Mouse (Mus musculus): ENCODE results near the gene Atg10. TPM values are rescaled to one million over a fixed set of nuclear protein-coding genes. Genes with fewer than 3 reads are reported as not detected.
"Not testable (repeated sequence)": the region's sequence is repeated elsewhere in the genome, so short reads cannot be mapped to it uniquely, and the experiment has no call there.

Atg10 gene
- polyA plus RNA-seq, 1 experiment from 2014 or later = 13.0 TPM

- Histone ChIP-seq H3K27me3 (ENCODE audit: control insufficient read depth, insufficient read depth, low read length) (no peaks in the 10 kb centered on the region), H3K4me1 (replicated peaks; ENCODE audit: control insufficient read depth, insufficient read depth, low read length) (no peaks in the 10 kb centered on the region), H3K27ac (ENCODE audit: low read depth, low read length) (no peak overlapping the region), H3K4me2 (ENCODE audit: low read depth, low read length, severe bottlenecking) (no peak overlapping the region), H3K36me3 (ENCODE audit: control insufficient read depth, insufficient read depth, low read length) (peaks cover 15% of the 10 kb centered on the region), H3K9me3 (ENCODE audit: control insufficient read depth, low read length) (no peaks in the 10 kb centered on the region), H3K4me3 (ENCODE audit: low read depth, low read length) (no peak overlapping the region), H3K9ac (ENCODE audit: low read length) (no peak overlapping the region)
- DNase-seq (ENCODE audit: low spot score) = no peak
- 86% methylated on average over 7 of the region's 7 CpGs for WGBS
- ATAC-seq (replicated peaks; ENCODE audit: low FRiP score) = no peak
These were observed 297.5 kb downstream of the Atg10 start for GRCm38 (mm10) chr13:90926125-90926765.

GRCm38 (mm10) chr13:90925191-90925590, 298.6 kb downstream of the Atg10 start:
- peaks cover 15% of the 10 kb centered on the region for H3K36me3 ChIP-seq (ENCODE audit: control insufficient read depth, insufficient read depth, low read length)
- no peaks in the 10 kb centered on the region for H3K9me3 ChIP-seq (ENCODE audit: control insufficient read depth, low read length)
- DNase-seq (ENCODE audit: low spot score) (no peak), ATAC-seq (replicated peaks; ENCODE audit: low FRiP score) (no peak)
- H3K4me2 ChIP-seq (ENCODE audit: low read depth, low read length, severe bottlenecking) = no peak overlapping the region
- H3K9ac ChIP-seq (ENCODE audit: low read length) = no peak overlapping the region
- H3K4me3 ChIP-seq (ENCODE audit: low read depth, low read length) = no peak overlapping the region
- no peaks in the 10 kb centered on the region for H3K4me1 ChIP-seq (replicated peaks; ENCODE audit: control insufficient read depth, insufficient read depth, low read length)
- no peaks in the 10 kb centered on the region for H3K27me3 ChIP-seq (ENCODE audit: control insufficient read depth, insufficient read depth, low read length)
- H3K27ac ChIP-seq (ENCODE audit: low read depth, low read length) = no peak overlapping the region
- 86% methylated on average over 5 of the region's 5 CpGs for WGBS

- DNase-seq (ENCODE audit: low spot score) (no peak), ATAC-seq (replicated peaks; ENCODE audit: low FRiP score) (no peak)
- H3K27ac ChIP-seq (ENCODE audit: low read depth, low read length) = no peak overlapping the region
- peak overlapping the region; percentile 90 for H3K4me3 ChIP-seq (ENCODE audit: low read depth, low read length)
- H3K27me3 ChIP-seq (ENCODE audit: control insufficient read depth, insufficient read depth, low read length) = no peaks in the 10 kb centered on the region
- peak overlapping the region; percentile 66 for H3K4me2 ChIP-seq (ENCODE audit: low read depth, low read length, severe bottlenecking)
- H3K36me3 ChIP-seq (ENCODE audit: control insufficient read depth, insufficient read depth, low read length) = peaks cover 15% of the 10 kb centered on the region
- no peaks in the 10 kb centered on the region for H3K4me1 ChIP-seq (replicated peaks; ENCODE audit: control insufficient read depth, insufficient read depth, low read length)
- 52% methylated on average over 9 of the region's 9 CpGs for WGBS
- peak overlapping the region; percentile 98 for H3K9ac ChIP-seq (ENCODE audit: low read length)
- H3K9me3 ChIP-seq (ENCODE audit: control insufficient read depth, low read length) = no peaks in the 10 kb centered on the region
These were observed 299.7 kb downstream of the Atg10 start for GRCm38 (mm10) chr13:90924072-90924471.

GRCm38 (mm10) chr13:90923617-90924016, 300.2 kb downstream of the Atg10 start:
- not testable (repeated sequence) for H3K9me3 ChIP-seq (ENCODE audit: control insufficient read depth, low read length); DNase-seq (ENCODE audit: low spot score); H3K27me3 ChIP-seq (ENCODE audit: control insufficient read depth, insufficient read depth, low read length); H3K4me1 ChIP-seq (replicated peaks; ENCODE audit: control insufficient read depth, insufficient read depth, low read length); H3K27ac ChIP-seq (ENCODE audit: low read depth, low read length); ATAC-seq (replicated peaks; ENCODE audit: low FRiP score)
- peak overlapping the region; percentile 98 for H3K9ac ChIP-seq (ENCODE audit: low read length)
- H3K4me3 ChIP-seq (ENCODE audit: low read depth, low read length) = peak overlapping the region; percentile 90
- peaks cover 15% of the 10 kb centered on the region for H3K36me3 ChIP-seq (ENCODE audit: control insufficient read depth, insufficient read depth, low read length)
- peak overlapping the region; percentile 66 for H3K4me2 ChIP-seq (ENCODE audit: low read depth, low read length, severe bottlenecking)
- WGBS = 1% methylated on average over 13 of the region's 13 CpGs

- WGBS = under 1% methylated on average over 52 of the region's 57 CpGs
These were observed 300.8 kb downstream of the Atg10 start, which contains the start of gene Rps23 for GRCm38 (mm10) chr13:90922751-90923612. Rps23 (plus strand) TSS chr13:90922958.

GRCm38 (mm10) chr13:90914721-90915120, 309.0 kb downstream of the Atg10 start:
- Histone ChIP-seq H3K36me3 (ENCODE audit: control insufficient read depth, insufficient read depth, low read length) (no peaks in the 10 kb centered on the region), H3K4me2 (ENCODE audit: low read depth, low read length, severe bottlenecking) (no peak overlapping the region), H3K27ac (ENCODE audit: low read depth, low read length) (no peak overlapping the region), H3K9me3 (ENCODE audit: control insufficient read depth, low read length) (no peaks in the 10 kb centered on the region), H3K9ac (ENCODE audit: low read length) (no peak overlapping the region), H3K4me1 (replicated peaks; ENCODE audit: control insufficient read depth, insufficient read depth, low read length) (no peaks in the 10 kb centered on the region), H3K4me3 (ENCODE audit: low read depth, low read length) (no peak overlapping the region), H3K27me3 (ENCODE audit: control insufficient read depth, insufficient read depth, low read length) (no peaks in the 10 kb centered on the region)
- ATAC-seq (replicated peaks; ENCODE audit: low FRiP score) = no peak
- DNase-seq (ENCODE audit: low spot score) = no peak
- 90% methylated on average over 4 of the region's 4 CpGs for WGBS

More at GRCm38 (mm10) chr13:90922751-90923612, 300.8 kb downstream of the Atg10 start, which contains the start of gene Rps23:
- H3K36me3 ChIP-seq (ENCODE audit: control insufficient read depth, insufficient read depth, low read length) = peaks cover 15% of the 10 kb centered on the region
- DNase-seq (ENCODE audit: low spot score) (peak; percentile 93), ATAC-seq (replicated peaks; ENCODE audit: low FRiP score) (peak; percentile 97)
- H3K4me3 ChIP-seq (ENCODE audit: low read depth, low read length) = peak within 1 kb of the TSS; percentile 90
- no peaks in the 10 kb centered on the region for H3K4me1 ChIP-seq (replicated peaks; ENCODE audit: control insufficient read depth, insufficient read depth, low read length)
- H3K4me2 ChIP-seq (ENCODE audit: low read depth, low read length, severe bottlenecking) = peak within 1 kb of the TSS; percentile 66
- H3K27me3 ChIP-seq (ENCODE audit: control insufficient read depth, insufficient read depth, low read length) = no peaks in the 10 kb centered on the region
- peak within 1 kb of the TSS; percentile 39 for H3K27ac ChIP-seq (ENCODE audit: low read depth, low read length)
- H3K9ac ChIP-seq (ENCODE audit: low read length) = peak within 1 kb of the TSS; percentile 98
- no peaks in the 10 kb centered on the region for H3K9me3 ChIP-seq (ENCODE audit: control insufficient read depth, low read length)

- Histone ChIP-seq H3K9me3 (ENCODE audit: control insufficient read depth, low read length) (no peaks in the 10 kb centered on the region), H3K36me3 (ENCODE audit: control insufficient read depth, insufficient read depth, low read length) (no peaks in the 10 kb centered on the region), H3K27ac (ENCODE audit: low read depth, low read length) (peak overlapping the region; percentile 32; the same call in 1 of the 2 replicates), H3K4me3 (ENCODE audit: low read depth, low read length) (no peak overlapping the region), H3K4me2 (ENCODE audit: low read depth, low read length, severe bottlenecking) (no peak overlapping the region), H3K9ac (ENCODE audit: low read length) (no peak overlapping the region), H3K27me3 (ENCODE audit: control insufficient read depth, insufficient read depth, low read length) (no peaks in the 10 kb centered on the region), H3K4me1 (replicated peaks; ENCODE audit: control insufficient read depth, insufficient read depth, low read length) (no peaks in the 10 kb centered on the region)
- ATAC-seq (replicated peaks; ENCODE audit: low FRiP score) (peak; percentile 8; the same call in 1 of the 2 replicates), DNase-seq (ENCODE audit: low spot score) (no peak)
- WGBS = 43% methylated on average over 7 of the region's 7 CpGs
These were observed 310.0 kb downstream of the Atg10 start for GRCm38 (mm10) chr13:90913675-90914192.

GRCm38 (mm10) chr13:90912760-90913674, 310.8 kb downstream of the Atg10 start:
- no peak overlapping the region for H3K4me2 ChIP-seq (ENCODE audit: low read depth, low read length, severe bottlenecking)
- WGBS = 63% methylated on average over 17 of the region's 17 CpGs
- DNase-seq (ENCODE audit: low spot score) = no peak
- ATAC-seq (replicated peaks; ENCODE audit: low FRiP score) = peak; percentile 59
- no peak overlapping the region for H3K9ac ChIP-seq (ENCODE audit: low read length)
- no peaks in the 10 kb centered on the region for H3K9me3 ChIP-seq (ENCODE audit: control insufficient read depth, low read length)
- no peak overlapping the region for H3K4me3 ChIP-seq (ENCODE audit: low read depth, low read length)
- H3K4me1 ChIP-seq (replicated peaks; ENCODE audit: control insufficient read depth, insufficient read depth, low read length) = no peaks in the 10 kb centered on the region
- H3K27me3 ChIP-seq (ENCODE audit: control insufficient read depth, insufficient read depth, low read length) = no peaks in the 10 kb centered on the region
- no peaks in the 10 kb centered on the region for H3K36me3 ChIP-seq (ENCODE audit: control insufficient read depth, insufficient read depth, low read length)
- no peak overlapping the region for H3K27ac ChIP-seq (ENCODE audit: low read depth, low read length)

Measured in forebrain, embryonic 11.5 days (tissue).